ENCODE assay signal across 15 mouse cellular contexts in genomic region chr7:67442284-67442683, GRCm38 (mm10).
DNase-seq lines count a peak whose midpoint lies in the region; ATAC-seq and TF ChIP-seq lines count a peak whose summit lies in the region.
"Had no signal": no experiment of that assay in that cellular context is flagged by ENCODE, and none has a peak within 500 bp of the region (broad histone marks: within the 10 kb centered on the region; RNA-seq: fewer than 3 reads in every experiment).

No protein-coding gene starts in this region.

- DNase-seq in left cerebral cortex, adult 2 months (ENCODE audit: extremely low spot score in 1 of 2, low spot score in 2 of 2), result no peak
- no peak for DNase-seq in left cerebral cortex, postnatal 36 days (ENCODE audit: low spot score in 2 of 2)
- DNase-seq in brain, adult 2 months (ENCODE audit: low read depth, low spot score), result peak; percentile 41
- no peak for DNase-seq in urinary bladder, postnatal 36 days (ENCODE audit: low spot score in 2 of 2)
- no peak for DNase-seq in layer of hippocampus, postnatal 10 days (ENCODE audit: low spot score in 2 of 2)
- DNase-seq: adrenal gland, postnatal 25 days; heart, adult 18-20 months; kidney, adult 18-20 months; kidney, postnatal 36 days; lung, adult 2 months; thymus, adult 2 months had no signal

- no peaks in the 10 kb centered on the region for H3K9me3 ChIP-seq in limb, embryonic 13.5 days
- H3K9me3 ChIP-seq in stomach, embryonic 16.5 days (replicated peaks; ENCODE audit: control insufficient read depth, low read length), result no peaks in the 10 kb centered on the region
- H3K9me3 ChIP-seq: embryonic facial prominence, embryonic 12.5 days had no signal

- H3K27ac ChIP-seq in left cerebral cortex, adult 2 months, result peak overlapping the region; percentile 87; the same call in 1 of the 2 replicates
- peak overlapping the region; percentile 69; the same call in 1 of the 2 replicates for H3K27ac ChIP-seq in limb, embryonic 13.5 days
- peak overlapping the region; percentile 82; the same call in 1 of the 2 replicates for H3K27ac ChIP-seq in stomach, embryonic 16.5 days (ENCODE audit: low read length)

- H3K4me2 ChIP-seq in limb, embryonic 13.5 days (replicated peaks), result 0 out of 2 replicates have a peak overlapping the region, but pooled peaks have one; percentile 49
- H3K4me2 ChIP-seq in stomach, embryonic 16.5 days (ENCODE audit: low read depth, low read length), result no peak overlapping the region

- ATAC-seq in limb, embryonic 13.5 days (ENCODE audit: low FRiP score, low read depth), result no peak
- ATAC-seq in stomach, embryonic 16.5 days (ENCODE audit: insufficient read depth, low FRiP score), result no peak
- ATAC-seq: activated CD4-positive, CD25-positive, alpha-beta regulatory T cell, adult 4 months had no signal

- no peak overlapping the region for H3K4me3 ChIP-seq in left cerebral cortex, adult 2 months
- no peak overlapping the region for H3K4me3 ChIP-seq in limb, embryonic 13.5 days
- no peak overlapping the region for H3K4me3 ChIP-seq in stomach, embryonic 16.5 days (replicated peaks; ENCODE audit: low read length)
- H3K4me3 ChIP-seq: embryonic facial prominence, embryonic 12.5 days had no signal

- H3K27me3 ChIP-seq in limb, embryonic 13.5 days, result no peaks in the 10 kb centered on the region
- no peaks in the 10 kb centered on the region for H3K27me3 ChIP-seq in stomach, embryonic 16.5 days (ENCODE audit: control insufficient read depth, insufficient read depth, low read length)
- H3K27me3 ChIP-seq: embryonic facial prominence, embryonic 12.5 days had no signal

- peaks cover 47% of the 10 kb centered on the region for H3K4me1 ChIP-seq in limb, embryonic 13.5 days
- H3K4me1 ChIP-seq in stomach, embryonic 16.5 days (ENCODE audit: control insufficient read depth, insufficient read depth, low read length), result peaks cover 32% of the 10 kb centered on the region

- no peak overlapping the region for H3K9ac ChIP-seq in limb, embryonic 13.5 days
- no peak overlapping the region for H3K9ac ChIP-seq in stomach, embryonic 16.5 days (ENCODE audit: low read length)
- H3K9ac ChIP-seq: embryonic facial prominence, embryonic 12.5 days had no signal

- H3K36me3 ChIP-seq in limb, embryonic 13.5 days, result no peaks in the 10 kb centered on the region
- no peaks in the 10 kb centered on the region for H3K36me3 ChIP-seq in stomach, embryonic 16.5 days (ENCODE audit: control insufficient read depth, insufficient read depth, low read length)
- H3K36me3 ChIP-seq: embryonic facial prominence, embryonic 12.5 days had no signal

- no peak for TF ChIP-seq CTCF in left cerebral cortex, adult 2 months (IDR thresholded peaks at IDR 0.05)

- intact Hi-C loops in left cerebral cortex, adult 2 months (cut with DNase I), result loop anchor here (5.0 kb wide), 1 partner anchor 70 kb away; the partner anchor contains the start of gene Mef2a
- intact Hi-C loops in left cerebral cortex, postnatal 36 days (cut with DNase I), result loop anchor here (5.0 kb wide), 1 partner anchor 70 kb away; the partner anchor contains the start of gene Mef2a

- WGBS in limb, embryonic 13.5 days, result 31% methylated on average over 7 of the region's 7 CpGs
- WGBS in stomach, embryonic 16.5 days, result 45% methylated on average over 7 of the region's 7 CpGs
